Mouse (Mus musculus): ENCODE measurements around the gene Tbccd1.

The Tbccd1 gene

GRCm38 (mm10) chr16:22856773-22857172 is 696 bp downstream of the Tbccd1 start:
- DNase-seq (ENCODE audit: low spot score), result no peak

- DNase-seq (ENCODE audit: low spot score), result no peak
These were observed 4.8 kb downstream of the Tbccd1 start for GRCm38 (mm10) chr16:22852709-22853108.

GRCm38 (mm10) chr16:22848331-22848730 is 9.1 kb downstream of the Tbccd1 start:
- no peak for DNase-seq (ENCODE audit: low spot score)

- DNase-seq (ENCODE audit: low spot score), result no peak
These were observed 9.8 kb downstream of the Tbccd1 start for GRCm38 (mm10) chr16:22847686-22848085.

GRCm38 (mm10) chr16:22845481-22845880 is 12.0 kb downstream of the Tbccd1 start:
- DNase-seq (ENCODE audit: low spot score), result no peak

- no peak for DNase-seq (ENCODE audit: low spot score)
These were observed 12.6 kb downstream of the Tbccd1 start for GRCm38 (mm10) chr16:22844834-22845233.

GRCm38 (mm10) chr16:22844061-22844801 is 13.2 kb downstream of the Tbccd1 start:
- DNase-seq (ENCODE audit: low spot score), result peak; percentile 79

- no peak for DNase-seq (ENCODE audit: low spot score)
These were observed 14.6 kb downstream of the Tbccd1 start for GRCm38 (mm10) chr16:22842871-22843270.

- DNase-seq (ENCODE audit: low spot score), result no peak
These were observed 18.2 kb downstream of the Tbccd1 start for GRCm38 (mm10) chr16:22839146-22839857.

GRCm38 (mm10) chr16:22832932-22833525 is 24.4 kb downstream of the Tbccd1 start:
- DNase-seq (ENCODE audit: low spot score), result no peak

GRCm38 (mm10) chr16:22820731-22821130 is 36.7 kb downstream of the Tbccd1 start:
- peak; percentile 48 for DNase-seq (ENCODE audit: low spot score)

GRCm38 (mm10) chr16:22811477-22811876 is 46.0 kb downstream of the Tbccd1 start, which contains the start of gene Crygs:
Gene Crygs (minus strand): TSS chr16:22811577.
- no peak for DNase-seq (ENCODE audit: low spot score)

- peak; percentile 74 for DNase-seq (ENCODE audit: low spot score)
These were observed 49.9 kb downstream of the Tbccd1 start for GRCm38 (mm10) chr16:22807468-22808070.

- no peak for DNase-seq (ENCODE audit: low spot score)
These were observed 54.7 kb downstream of the Tbccd1 start for GRCm38 (mm10) chr16:22802786-22803185.

GRCm38 (mm10) chr16:22800849-22801109 is 56.7 kb downstream of the Tbccd1 start:
- DNase-seq (ENCODE audit: low spot score), result no peak

- no peak for DNase-seq (ENCODE audit: low spot score)
These were observed 57.2 kb downstream of the Tbccd1 start for GRCm38 (mm10) chr16:22800026-22800848.

- no peak for DNase-seq (ENCODE audit: low spot score)
These were observed 58.9 kb downstream of the Tbccd1 start for GRCm38 (mm10) chr16:22798520-22798919.

- peak; percentile 60 for DNase-seq (ENCODE audit: low spot score)
These were observed 59.9 kb downstream of the Tbccd1 start for GRCm38 (mm10) chr16:22797521-22797920.

- no peak for DNase-seq (ENCODE audit: low spot score)
These were observed 62.0 kb downstream of the Tbccd1 start for GRCm38 (mm10) chr16:22795497-22795896.

GRCm38 (mm10) chr16:22791235-22791634 is 66.2 kb downstream of the Tbccd1 start:
- DNase-seq (ENCODE audit: low spot score), result no peak

- DNase-seq (ENCODE audit: low spot score), result peak; percentile 77
These were observed 67.5 kb downstream of the Tbccd1 start for GRCm38 (mm10) chr16:22789908-22790367.

- no peak for DNase-seq (ENCODE audit: low spot score)
These were observed 74.8 kb downstream of the Tbccd1 start for GRCm38 (mm10) chr16:22782686-22783085.
